Mouse (Mus musculus): ENCODE results near the gene Gpsm1. TPM values are rescaled to one million over a fixed set of nuclear protein-coding genes. Genes with fewer than 3 reads are reported as not detected.

Gene Gpsm1
- polyA plus RNA-seq, 1 experiment from 2014 or later = 47.2 TPM

DNA sequence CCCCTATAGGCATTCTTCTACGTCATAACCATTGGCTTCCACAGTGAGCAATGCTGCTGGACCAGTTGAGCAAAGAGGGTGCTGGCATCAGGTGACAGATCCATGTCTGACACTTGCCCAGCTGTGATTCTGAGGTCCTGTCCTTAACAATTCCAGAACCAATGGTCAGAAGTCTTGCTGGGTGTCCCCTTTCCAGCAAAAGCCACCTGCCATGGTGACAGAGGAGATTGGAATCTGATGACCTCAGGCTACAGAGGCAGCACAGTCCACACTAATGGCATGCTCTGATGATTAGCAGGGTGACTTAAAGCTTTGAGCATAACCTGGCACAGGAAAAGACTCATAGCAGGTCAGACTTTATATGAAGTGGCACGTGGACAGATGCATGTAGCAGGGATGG lies 9.8 kb upstream of the Gpsm1 start:
- peaks cover 20% of the 10 kb centered on the region for H3K4me1 ChIP-seq (replicated peaks; ENCODE audit: control insufficient read depth, insufficient read depth, low read length)

DNA sequence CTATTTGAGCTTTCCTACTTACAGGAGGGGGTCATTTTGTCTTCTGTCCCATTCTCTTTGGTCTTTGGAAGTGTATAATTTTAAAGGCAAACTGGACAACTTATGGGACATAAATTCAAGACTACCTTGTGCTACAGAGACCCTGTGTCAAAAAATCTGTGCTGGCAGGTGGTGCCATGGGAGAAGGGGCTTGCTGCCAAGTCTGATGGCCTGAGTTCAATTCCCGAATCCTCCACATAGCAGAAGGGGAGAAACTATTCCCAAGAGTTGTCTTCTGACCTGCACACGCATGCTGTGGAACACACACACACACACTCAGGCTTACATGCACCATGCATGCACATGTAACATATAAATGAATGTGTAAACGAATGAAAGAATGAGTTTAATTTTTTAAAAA lies 8.6 kb upstream of the Gpsm1 start:
- no peak overlapping the region for H3K9ac ChIP-seq (ENCODE audit: low read length)
- H3K9me3 ChIP-seq (ENCODE audit: control insufficient read depth, low read length) = no peaks in the 10 kb centered on the region; the same call in 1 of the 2 replicates
- no peak overlapping the region for H3K27ac ChIP-seq (ENCODE audit: low read length)
- H3K27me3 ChIP-seq (ENCODE audit: control insufficient read depth, insufficient read depth, low read depth, low read length) = no peaks in the 10 kb centered on the region
- ATAC-seq (ENCODE audit: low read depth) = no peak
- 86% methylated on average over 3 of the region's 3 CpGs for WGBS
- H3K36me3 ChIP-seq (ENCODE audit: control insufficient read depth, insufficient read depth, low read length) = no peaks in the 10 kb centered on the region
- H3K4me3 ChIP-seq (ENCODE audit: low read length) = no peak overlapping the region
- peaks cover 16% of the 10 kb centered on the region for H3K4me1 ChIP-seq (replicated peaks; ENCODE audit: control insufficient read depth, insufficient read depth, low read length)
- H3K4me2 ChIP-seq (ENCODE audit: low read depth, low read length) = no peak overlapping the region

More for the DNA sequence above, 9.8 kb upstream of the Gpsm1 start:
- Histone ChIP-seq H3K4me2 (ENCODE audit: low read depth, low read length) (no peak overlapping the region), H3K27ac (ENCODE audit: low read length) (no peak overlapping the region), H3K27me3 (ENCODE audit: control insufficient read depth, insufficient read depth, low read depth, low read length) (no peaks in the 10 kb centered on the region), H3K4me3 (ENCODE audit: low read length) (no peak overlapping the region), H3K9me3 (ENCODE audit: control insufficient read depth, low read length) (no peaks in the 10 kb centered on the region; the same call in 1 of the 2 replicates), H3K9ac (ENCODE audit: low read length) (no peak overlapping the region), H3K36me3 (ENCODE audit: control insufficient read depth, insufficient read depth, low read length) (no peaks in the 10 kb centered on the region)
- 64% methylated on average over 2 of the region's 2 CpGs for WGBS
- no peak for ATAC-seq (ENCODE audit: low read depth)

- Histone ChIP-seq H3K27me3 (ENCODE audit: control insufficient read depth, insufficient read depth, low read depth, low read length) (no peaks in the 10 kb centered on the region), H3K4me1 (replicated peaks; ENCODE audit: control insufficient read depth, insufficient read depth, low read length) (peaks cover 22% of the 10 kb centered on the region), H3K9me3 (ENCODE audit: control insufficient read depth, low read length) (no peaks in the 10 kb centered on the region), H3K36me3 (ENCODE audit: control insufficient read depth, insufficient read depth, low read length) (no peaks in the 10 kb centered on the region), H3K9ac (ENCODE audit: low read length) (peak overlapping the region; percentile 34; the same call in 1 of the 2 replicates), H3K27ac (ENCODE audit: low read length) (peak overlapping the region; percentile 95), H3K4me3 (ENCODE audit: low read length) (no peak overlapping the region), H3K4me2 (ENCODE audit: low read depth, low read length) (peak overlapping the region; percentile 31)
- 4% methylated on average over 10 of the region's 10 CpGs for WGBS
- peak; percentile 83 for ATAC-seq (ENCODE audit: low read depth)
These were observed 5.6 kb upstream of the Gpsm1 start for GRCm38 (mm10) chr2:26309739-26310138.

GRCm38 (mm10) chr2:26311936-26312335 lies 3.4 kb upstream of the Gpsm1 start:
- 55% methylated on average over 5 of the region's 5 CpGs for WGBS
- H3K27ac ChIP-seq (ENCODE audit: low read length) = no peak overlapping the region

DNA sequence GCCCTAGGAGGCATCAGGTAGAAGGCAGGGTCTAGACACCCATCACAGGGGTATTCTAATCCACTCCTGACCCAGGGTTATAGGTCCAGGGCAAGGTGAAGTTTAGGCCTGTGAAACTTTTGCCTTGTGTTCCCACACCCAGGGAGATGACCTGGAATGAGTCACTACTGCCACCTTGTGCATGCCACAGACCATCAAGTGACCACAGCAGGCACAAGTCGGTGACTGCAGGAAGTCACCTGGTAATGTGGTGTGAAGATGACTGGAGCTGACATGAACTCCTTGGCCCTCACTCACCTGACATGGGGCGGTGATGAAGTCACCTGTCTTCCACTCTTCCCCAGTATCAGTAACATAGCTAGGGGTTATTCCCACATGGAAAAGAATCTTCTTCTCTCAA lies 2.5 kb upstream of the Gpsm1 start:
- Histone ChIP-seq H3K4me3 (ENCODE audit: low read length) (no peak overlapping the region), H3K9ac (ENCODE audit: low read length) (no peak overlapping the region), H3K9me3 (ENCODE audit: control insufficient read depth, low read length) (no peaks in the 10 kb centered on the region), H3K27me3 (ENCODE audit: control insufficient read depth, insufficient read depth, low read depth, low read length) (no peaks in the 10 kb centered on the region), H3K4me1 (replicated peaks; ENCODE audit: control insufficient read depth, insufficient read depth, low read length) (peaks cover 43% of the 10 kb centered on the region), H3K27ac (ENCODE audit: low read length) (no peak overlapping the region), H3K4me2 (ENCODE audit: low read depth, low read length) (no peak overlapping the region), H3K36me3 (ENCODE audit: control insufficient read depth, insufficient read depth, low read length) (no peaks in the 10 kb centered on the region)
- ATAC-seq (ENCODE audit: low read depth) = no peak
- WGBS = 61% methylated on average over 2 of the region's 2 CpGs

More at GRCm38 (mm10) chr2:26311936-26312335, 3.4 kb upstream of the Gpsm1 start:
- peaks cover 34% of the 10 kb centered on the region for H3K4me1 ChIP-seq (replicated peaks; ENCODE audit: control insufficient read depth, insufficient read depth, low read length)
- H3K9ac ChIP-seq (ENCODE audit: low read length) = no peak overlapping the region
- H3K4me3 ChIP-seq (ENCODE audit: low read length) = no peak overlapping the region
- H3K9me3 ChIP-seq (ENCODE audit: control insufficient read depth, low read length) = no peaks in the 10 kb centered on the region
- no peaks in the 10 kb centered on the region for H3K36me3 ChIP-seq (ENCODE audit: control insufficient read depth, insufficient read depth, low read length)
- ATAC-seq (ENCODE audit: low read depth) = no peak
- H3K4me2 ChIP-seq (ENCODE audit: low read depth, low read length) = no peak overlapping the region
- no peaks in the 10 kb centered on the region for H3K27me3 ChIP-seq (ENCODE audit: control insufficient read depth, insufficient read depth, low read depth, low read length)

DNA sequence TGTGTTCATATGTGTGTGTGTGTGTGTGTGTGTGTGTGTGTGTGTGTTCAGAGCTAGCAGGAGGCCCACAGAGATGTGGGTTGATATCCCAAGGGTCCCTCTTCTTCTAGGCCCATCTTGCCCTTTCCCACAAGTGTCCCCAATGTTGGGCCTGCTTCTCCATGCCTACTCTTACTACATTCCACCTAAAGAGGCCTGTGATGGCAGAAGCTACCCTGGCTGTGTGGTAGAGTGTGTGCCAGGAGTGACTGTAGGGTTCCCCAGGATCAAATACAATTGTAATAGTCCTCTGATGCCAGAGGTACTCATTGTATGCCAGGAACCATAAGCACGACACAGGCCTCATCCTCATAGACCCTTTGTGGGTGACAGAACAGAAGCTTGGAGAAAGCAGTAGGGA lies 1.9 kb upstream of the Gpsm1 start:
- H3K27me3 ChIP-seq (ENCODE audit: control insufficient read depth, insufficient read depth, low read depth, low read length) = no peaks in the 10 kb centered on the region
- no peak overlapping the region for H3K9ac ChIP-seq (ENCODE audit: low read length)
- peak overlapping the region; percentile 98 for H3K27ac ChIP-seq (ENCODE audit: low read length)
- H3K4me1 ChIP-seq (replicated peaks; ENCODE audit: control insufficient read depth, insufficient read depth, low read length) = peaks cover 49% of the 10 kb centered on the region
- no peaks in the 10 kb centered on the region for H3K9me3 ChIP-seq (ENCODE audit: control insufficient read depth, low read length)
- no peak overlapping the region for H3K4me2 ChIP-seq (ENCODE audit: low read depth, low read length)
- 88% methylated on average over 1 of the region's 1 CpGs for WGBS
- no peak overlapping the region for H3K4me3 ChIP-seq (ENCODE audit: low read length)
- no peak for ATAC-seq (ENCODE audit: low read depth)
- H3K36me3 ChIP-seq (ENCODE audit: control insufficient read depth, insufficient read depth, low read length) = no peaks in the 10 kb centered on the region

- Histone ChIP-seq H3K36me3 (ENCODE audit: control insufficient read depth, insufficient read depth, low read length) (no peaks in the 10 kb centered on the region), H3K4me1 (replicated peaks; ENCODE audit: control insufficient read depth, insufficient read depth, low read length) (peaks cover 50% of the 10 kb centered on the region), H3K27ac (ENCODE audit: low read length) (peak overlapping the region; percentile 98), H3K4me2 (ENCODE audit: low read depth, low read length) (peak overlapping the region; percentile 75), H3K9ac (ENCODE audit: low read length) (peak overlapping the region; percentile 93), H3K9me3 (ENCODE audit: control insufficient read depth, low read length) (no peaks in the 10 kb centered on the region), H3K27me3 (ENCODE audit: control insufficient read depth, insufficient read depth, low read depth, low read length) (no peaks in the 10 kb centered on the region), H3K4me3 (ENCODE audit: low read length) (peak overlapping the region; percentile 89)
- ATAC-seq (ENCODE audit: low read depth) = peak; percentile 83
- WGBS = 32% methylated on average over 13 of the region's 13 CpGs
These were observed 839 bp upstream of the Gpsm1 start for GRCm38 (mm10) chr2:26314281-26315071.

DNA sequence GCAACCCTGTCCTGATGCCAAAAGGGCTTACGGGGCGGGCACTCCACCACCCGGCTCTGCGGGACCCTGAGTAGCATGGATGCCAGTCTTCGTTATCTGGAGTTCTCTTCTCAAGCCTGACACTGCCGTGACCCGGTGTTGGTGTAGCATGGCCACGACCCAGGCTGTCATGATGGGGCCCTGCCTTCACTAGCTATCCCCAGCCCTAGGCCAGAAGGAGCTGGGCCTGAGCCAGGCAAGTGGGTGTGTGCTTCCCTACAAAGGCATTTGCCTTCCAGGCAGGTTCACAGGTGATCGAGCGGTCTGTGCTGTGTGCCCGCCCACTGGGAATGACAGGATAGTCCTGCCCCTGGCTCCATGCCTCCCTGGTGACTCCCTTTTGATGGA lies 603 bp downstream of the Gpsm1 start:
- peak overlapping the region; percentile 89 for H3K4me3 ChIP-seq (ENCODE audit: low read length)
- H3K4me2 ChIP-seq (ENCODE audit: low read depth, low read length) = peak overlapping the region; percentile 75
- peak overlapping the region; percentile 98 for H3K27ac ChIP-seq (ENCODE audit: low read length)
- H3K27me3 ChIP-seq (ENCODE audit: control insufficient read depth, insufficient read depth, low read depth, low read length) = no peaks in the 10 kb centered on the region
- H3K36me3 ChIP-seq (ENCODE audit: control insufficient read depth, insufficient read depth, low read length) = no peaks in the 10 kb centered on the region
- WGBS = under 1% methylated on average over 11 of the region's 11 CpGs
- H3K9me3 ChIP-seq (ENCODE audit: control insufficient read depth, low read length) = no peaks in the 10 kb centered on the region
- H3K4me1 ChIP-seq (replicated peaks; ENCODE audit: control insufficient read depth, insufficient read depth, low read length) = peaks cover 44% of the 10 kb centered on the region
- ATAC-seq (ENCODE audit: low read depth) = peak; percentile 16; the same call in 1 of the 2 replicates
- H3K9ac ChIP-seq (ENCODE audit: low read length) = peak overlapping the region; percentile 93

DNA sequence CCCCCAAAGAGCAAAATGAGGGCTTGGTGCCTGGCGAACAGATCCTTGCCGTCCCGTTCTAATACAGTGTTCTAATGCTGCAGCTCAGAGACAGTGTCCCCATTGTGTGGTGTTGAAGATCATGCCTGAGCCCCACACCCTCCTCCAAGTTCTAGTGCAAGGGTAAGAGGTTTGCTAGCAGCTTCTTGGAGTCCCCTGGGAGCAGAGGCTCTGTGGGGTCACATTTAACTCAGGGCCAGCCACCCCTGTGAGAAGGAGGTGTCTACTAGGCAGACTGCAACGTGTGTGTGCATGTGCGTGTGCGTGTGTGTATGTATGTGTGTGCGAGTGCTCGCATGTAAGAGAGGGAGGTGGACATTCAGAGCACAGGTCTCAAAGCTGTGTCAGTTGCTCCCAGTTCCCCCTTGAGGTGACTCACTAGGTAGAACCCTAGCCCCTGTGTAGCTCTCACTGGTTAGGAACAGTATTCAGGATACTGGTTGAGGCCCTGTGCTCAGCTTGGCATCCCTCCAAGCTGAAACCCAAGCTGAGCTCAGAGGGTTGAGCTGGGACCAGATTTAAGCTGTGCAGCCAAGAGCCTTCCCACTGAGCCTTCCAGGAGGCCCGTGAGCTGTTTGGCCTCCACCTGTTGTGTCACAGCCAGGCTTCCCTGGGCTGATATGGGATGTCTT lies 1.4 kb downstream of the Gpsm1 start:
- Histone ChIP-seq H3K27ac (ENCODE audit: low read length) (peak overlapping the region; percentile 98), H3K4me2 (ENCODE audit: low read depth, low read length) (peak overlapping the region; percentile 75), H3K9me3 (ENCODE audit: control insufficient read depth, low read length) (no peaks in the 10 kb centered on the region), H3K4me3 (ENCODE audit: low read length) (peak overlapping the region; percentile 89), H3K27me3 (ENCODE audit: control insufficient read depth, insufficient read depth, low read depth, low read length) (no peaks in the 10 kb centered on the region), H3K9ac (ENCODE audit: low read length) (peak overlapping the region; percentile 93), H3K36me3 (ENCODE audit: control insufficient read depth, insufficient read depth, low read length) (no peaks in the 10 kb centered on the region), H3K4me1 (replicated peaks; ENCODE audit: control insufficient read depth, insufficient read depth, low read length) (peaks cover 44% of the 10 kb centered on the region)
- ATAC-seq (ENCODE audit: low read depth) = no peak
- WGBS = 34% methylated on average over 9 of the region's 9 CpGs
